Mouse (Mus musculus): Measurements from ENCODE around the gene Nrm. TPM values are rescaled to one million over a fixed set of nuclear protein-coding genes. Genes with fewer than 3 reads are reported as not detected.

Gene Nrm
- 13.5 TPM for polyA plus RNA-seq (2021)

DNA sequence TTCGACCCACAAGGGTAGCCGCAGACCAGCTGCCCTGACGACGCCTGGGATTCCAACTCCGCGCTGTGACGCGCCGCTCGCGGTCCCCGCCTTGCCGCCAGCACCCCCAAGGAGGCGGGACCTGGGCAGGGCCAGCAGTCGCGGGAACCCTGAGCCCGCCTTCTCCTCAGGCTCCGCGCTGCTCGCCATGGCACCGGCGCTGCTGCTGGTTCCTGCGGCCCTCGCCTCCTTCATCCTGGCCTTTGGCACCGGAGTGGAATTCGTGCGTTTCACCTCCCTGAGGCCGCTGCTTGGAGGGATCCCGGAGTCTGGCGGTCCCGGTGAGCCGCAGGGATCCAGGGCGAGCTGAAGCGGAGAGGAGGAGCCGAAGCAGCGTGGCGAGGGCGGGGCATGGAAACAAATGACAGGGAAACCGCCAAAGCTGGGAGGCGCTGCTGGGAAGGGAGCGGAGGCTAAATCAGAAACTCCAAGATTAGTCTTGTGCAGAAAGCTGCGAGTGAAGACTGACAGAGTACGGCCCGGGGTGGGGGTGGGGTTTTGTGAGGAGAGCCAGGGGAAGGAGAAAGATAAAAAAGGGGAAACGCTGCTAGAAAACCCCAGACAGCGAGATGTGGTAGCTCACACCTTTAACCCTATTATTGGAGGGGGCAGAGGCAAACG is at the start of gene Nrm:
TSS of gene Nrm (plus strand) at position 121 of the 660 bp plus-strand sequence.
- CTCF ChIA-PET, result interaction anchor here (1.6 to 4.5 kb wide), 3 partner anchors 10 to 16 kb away, joined by 6 to 29 read pairs (median 7); no protein-coding TSS in a partner anchor
- POLR2A ChIA-PET, result interaction anchor here (0.6 to 1.5 kb wide), 6 partner anchors 8 to 238 kb away, joined by 3 to 7 read pairs (median 4); no protein-coding TSS in a partner anchor
- H3K27me3 ChIP-seq, result no peaks in the 10 kb centered on the region
- ATAC-seq, result peak; percentile 91
- DNase-seq (ENCODE audit: low read depth, low spot score), result no peak
- no peak for TF ChIP-seq CTCF (IDR thresholded peaks at IDR 0.05)
- in situ Hi-C loops (cut with MboI; ENCODE audit: low pct_unique_long_range_greater_than_20kb), result no loop called here

DNA sequence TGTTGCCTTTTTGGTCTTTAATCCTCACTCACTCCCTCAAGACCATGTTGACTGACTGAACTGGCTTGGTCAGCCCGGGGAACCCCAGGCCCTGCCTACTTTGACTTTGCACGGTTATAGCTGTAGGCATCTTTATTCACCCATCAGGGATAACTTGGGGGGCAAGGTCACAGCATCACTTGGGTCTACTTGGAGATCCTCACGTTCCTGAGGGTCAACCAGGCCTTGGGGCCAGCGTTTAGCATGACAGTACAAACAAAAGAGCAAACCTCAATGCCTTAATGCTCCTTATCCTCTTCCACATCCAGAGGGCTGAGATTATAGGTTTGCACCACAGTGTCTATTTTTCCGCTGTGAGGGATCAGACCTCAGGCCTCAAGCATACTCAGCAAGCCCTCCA is 48.8 kb upstream of the Nrm start:
- CTCF ChIA-PET, result interaction anchor here (1.1 to 3.1 kb wide), 7 partner anchors 8 to 86 kb away, joined by 3 to 13 read pairs (median 4); partner anchors contain the start of gene Flot1
- ATAC-seq, result no peak

DNA sequence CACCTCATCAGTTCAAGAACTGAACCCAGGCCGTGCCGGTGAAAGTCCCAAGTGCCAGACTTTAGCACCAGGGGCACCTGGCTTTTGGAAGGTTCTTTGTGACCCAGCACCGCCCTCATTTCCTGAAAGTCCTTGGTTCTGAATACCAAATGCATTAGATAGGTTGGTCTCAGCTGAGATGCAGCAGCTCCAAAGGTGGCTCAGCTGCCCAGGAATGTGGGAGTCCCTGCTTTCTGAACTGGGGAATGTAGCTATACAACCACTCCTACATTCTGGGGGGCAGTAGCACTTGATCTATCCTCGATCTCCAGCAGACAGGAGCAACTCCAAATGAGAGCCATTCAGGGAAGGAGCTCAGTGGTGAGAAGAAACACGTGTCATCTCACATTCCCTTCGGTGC is 48.4 kb upstream of the Nrm start:
- ChIA-PET CTCF (interaction anchor here (0.8 to 3.1 kb wide), 9 partner anchors 8 to 87 kb away, joined by 3 to 13 read pairs (median 4); partner anchors contain the start of genes Flot1 and Ier3), POLR2A (interaction anchor here (0.9 to 2.9 kb wide), 5 partner anchors 8 to 42 kb away, joined by 3 to 31 read pairs (median 6); partner anchors contain the start of genes Flot1 and Ier3)
- no peak for DNase-seq (ENCODE audit: low read depth, low spot score)
- H3K27me3 ChIP-seq, result no peaks in the 10 kb centered on the region
- peak; percentile 73 for ATAC-seq
- no peak for TF ChIP-seq CTCF (IDR thresholded peaks at IDR 0.05)
- in situ Hi-C loops (cut with MboI; ENCODE audit: low pct_unique_long_range_greater_than_20kb), result loop anchor here (5.0 kb wide), 1 partner anchor 35 kb away; no protein-coding TSS in a partner anchor

More for the DNA sequence above, 48.8 kb upstream of the Nrm start:
- H3K27me3 ChIP-seq, result no peaks in the 10 kb centered on the region
- in situ Hi-C loops (cut with MboI; ENCODE audit: low pct_unique_long_range_greater_than_20kb), result loop anchor here (5.0 kb wide), 1 partner anchor 35 kb away; no protein-coding TSS in a partner anchor
- DNase-seq (ENCODE audit: low read depth, low spot score), result no peak
- POLR2A ChIA-PET, result interaction anchor here (1.2 to 2.9 kb wide), 5 partner anchors 8 to 41 kb away, joined by 3 to 31 read pairs (median 6); partner anchors contain the start of genes Flot1 and Ier3
- TF ChIP-seq CTCF (IDR thresholded peaks at IDR 0.05), result no peak

DNA sequence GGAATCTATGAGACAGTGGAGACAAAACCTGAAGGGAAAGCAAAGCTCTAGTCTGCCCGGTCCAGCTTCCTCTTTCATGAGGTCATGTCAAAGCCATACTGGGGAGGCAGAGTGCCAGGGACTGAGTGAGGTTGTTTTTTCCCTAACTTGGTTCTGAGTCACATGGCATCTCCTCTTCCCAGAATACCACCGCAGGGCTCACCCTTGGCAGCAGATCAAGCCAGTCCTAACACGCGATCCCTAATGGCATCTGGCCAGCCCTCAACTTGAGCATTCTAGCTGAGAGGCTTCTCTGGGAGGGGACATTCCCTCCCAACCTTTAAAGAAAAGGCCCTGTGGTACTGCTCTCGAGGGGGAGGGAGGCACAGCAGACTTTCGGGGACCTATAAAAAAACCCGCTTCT is 47.9 kb upstream of the Nrm start:
- in situ Hi-C loops (cut with MboI; ENCODE audit: low pct_unique_long_range_greater_than_20kb), result loop anchor here (5.0 kb wide), 1 partner anchor 36 kb away; no protein-coding TSS in a partner anchor
- peak; percentile 83 for ATAC-seq
- ChIA-PET POLR2A (interaction anchor here (0.9 to 2.9 kb wide), 5 partner anchors 9 to 42 kb away, joined by 3 to 31 read pairs (median 6); partner anchors contain the start of genes Flot1 and Ier3), CTCF (interaction anchor here (0.8 to 3.1 kb wide), 9 partner anchors 8 to 87 kb away, joined by 3 to 13 read pairs (median 4); partner anchors contain the start of genes Flot1 and Ier3)
- TF ChIP-seq CTCF (IDR thresholded peaks at IDR 0.05), result no peak
- peak; percentile 100 for DNase-seq (ENCODE audit: low read depth, low spot score)
- no peaks in the 10 kb centered on the region for H3K27me3 ChIP-seq

DNA sequence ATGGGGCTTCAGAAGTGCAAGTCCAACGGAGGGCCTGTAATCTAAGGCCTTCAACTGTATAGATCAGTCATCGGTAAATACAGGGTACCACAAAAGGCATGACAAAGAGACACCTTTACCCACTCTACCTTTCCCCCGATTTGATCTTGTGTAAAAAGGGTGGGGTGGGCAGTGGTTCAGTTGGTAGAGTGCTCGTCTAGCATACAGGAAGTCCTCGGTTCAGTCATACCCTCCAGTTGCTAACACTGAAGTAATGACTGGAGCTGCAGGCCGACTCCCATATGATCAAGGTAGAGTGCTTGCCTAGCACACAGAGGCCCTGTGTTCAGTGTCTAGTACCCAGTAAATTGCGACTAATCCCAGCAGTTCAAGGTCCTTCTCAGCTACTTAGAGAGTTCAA is 47.5 kb upstream of the Nrm start:
- ChIA-PET CTCF (interaction anchor here (1.0 to 3.1 kb wide), 6 partner anchors 9 to 77 kb away, joined by 3 to 13 read pairs (median 4); partner anchors contain the start of gene Flot1), POLR2A (interaction anchor here (0.9 to 2.9 kb wide), 5 partner anchors 9 to 43 kb away, joined by 3 to 31 read pairs (median 6); partner anchors contain the start of genes Flot1 and Ier3)
- TF ChIP-seq CTCF (IDR thresholded peaks at IDR 0.05), result no peak
- in situ Hi-C loops (cut with MboI; ENCODE audit: low pct_unique_long_range_greater_than_20kb), result loop anchor here (5.0 kb wide), 1 partner anchor 36 kb away; no protein-coding TSS in a partner anchor
- ATAC-seq (peak; percentile 12), DNase-seq (ENCODE audit: low read depth, low spot score) (no peak)
- H3K27me3 ChIP-seq, result no peaks in the 10 kb centered on the region

DNA sequence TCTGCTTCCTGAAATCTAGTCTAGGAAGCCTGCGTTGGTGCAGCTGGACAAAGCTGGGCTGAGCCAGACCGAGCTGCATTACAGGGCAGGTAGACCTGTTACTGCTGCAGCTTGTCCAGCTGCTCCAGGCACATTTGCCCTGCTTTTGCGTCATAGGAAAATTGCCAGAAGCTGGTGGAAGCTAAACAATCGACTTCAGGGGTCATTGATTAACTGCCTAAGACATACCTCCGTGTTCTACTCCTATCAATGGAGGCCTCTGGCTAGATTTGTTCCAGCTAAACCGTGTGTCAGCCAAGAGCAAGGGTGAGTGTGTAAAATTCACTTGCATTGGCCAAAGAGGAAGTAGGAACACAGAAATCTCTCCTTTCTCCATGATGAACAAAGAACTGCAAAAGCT is 46.4 kb upstream of the Nrm start:
- ATAC-seq (no peak), DNase-seq (ENCODE audit: low read depth, low spot score) (no peak)
- no peaks in the 10 kb centered on the region for H3K27me3 ChIP-seq
- in situ Hi-C loops (cut with MboI; ENCODE audit: low pct_unique_long_range_greater_than_20kb), result loop anchor here (5.0 kb wide), 1 partner anchor 37 kb away; no protein-coding TSS in a partner anchor
- ChIA-PET CTCF (interaction anchor here (3.1 to 3.5 kb wide), 2 partner anchors 38 to 75 kb away, joined by 13 to 14 read pairs; no protein-coding TSS in a partner anchor), POLR2A (interaction anchor here (0.8 to 2.9 kb wide), 3 partner anchors 8 to 56 kb away, joined by 3 to 31 read pairs (median 3); partner anchors contain the start of genes Flot1 and Ier3)
- TF ChIP-seq CTCF (IDR thresholded peaks at IDR 0.05), result no peak

DNA sequence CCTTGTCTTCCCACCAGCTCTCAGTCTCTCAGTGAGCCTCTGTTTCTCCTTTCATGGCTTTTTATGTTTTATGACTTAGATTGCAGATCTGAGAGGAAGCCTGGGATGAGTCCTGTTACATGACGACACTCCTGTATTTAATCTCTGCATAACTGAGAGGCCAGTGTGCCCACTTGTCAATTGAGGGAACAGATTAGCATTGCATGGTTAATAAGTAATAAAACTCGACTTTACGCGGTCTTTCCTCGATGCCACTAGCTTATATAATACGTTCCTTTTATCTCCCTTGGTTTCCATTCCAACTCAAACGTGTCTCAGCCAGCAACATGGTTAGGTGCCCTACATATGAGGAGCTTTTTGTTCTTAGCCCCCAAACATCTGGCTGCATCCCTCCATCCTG is 45.3 kb upstream of the Nrm start:
- in situ Hi-C loops (cut with MboI; ENCODE audit: low pct_unique_long_range_greater_than_20kb), result no loop called here
- H3K27me3 ChIP-seq, result no peaks in the 10 kb centered on the region
- ChIA-PET CTCF (interaction anchor here (0.7 to 3.5 kb wide), 4 partner anchors 13 to 77 kb away, joined by 3 to 14 read pairs (median 3); no protein-coding TSS in a partner anchor), POLR2A (interaction anchor here (0.9 kb wide), 1 partner anchor 22 kb away, joined by 3 read pairs; no protein-coding TSS in a partner anchor)
- DNase-seq (ENCODE audit: low read depth, low spot score) (no peak), ATAC-seq (no peak)
- no peak for TF ChIP-seq CTCF (IDR thresholded peaks at IDR 0.05)

DNA sequence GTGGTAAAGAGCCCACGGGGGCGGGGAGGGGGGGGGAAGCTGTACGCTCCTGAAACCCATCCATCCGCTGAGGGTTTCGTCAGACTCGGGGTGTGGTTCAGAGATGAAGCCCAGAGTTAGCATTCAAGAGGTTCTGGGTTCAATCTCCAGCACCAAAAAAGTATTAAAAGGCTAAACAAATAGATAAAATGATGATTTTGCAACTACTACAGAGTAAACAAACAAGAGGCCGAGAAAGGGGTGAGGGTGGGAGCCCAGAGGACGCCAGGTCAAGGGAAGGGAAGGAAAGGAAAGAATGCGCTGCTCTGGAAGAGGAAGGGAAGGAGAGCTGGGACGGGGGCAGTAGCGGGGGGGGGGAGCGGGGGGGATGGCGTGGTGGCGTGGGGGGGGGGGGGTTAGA is 44.4 kb upstream of the Nrm start:
- TF ChIP-seq CTCF (IDR thresholded peaks at IDR 0.05), result no peak
- CTCF ChIA-PET, result interaction anchor here (3.5 kb wide), 1 partner anchor 77 kb away, joined by 14 read pairs; no protein-coding TSS in a partner anchor
- no peak for ATAC-seq
- H3K27me3 ChIP-seq, result no peaks in the 10 kb centered on the region
- POLR2A ChIA-PET, result no interaction called here
- in situ Hi-C loops (cut with MboI; ENCODE audit: low pct_unique_long_range_greater_than_20kb), result no loop called here
- no peak for DNase-seq (ENCODE audit: low read depth, low spot score)

DNA sequence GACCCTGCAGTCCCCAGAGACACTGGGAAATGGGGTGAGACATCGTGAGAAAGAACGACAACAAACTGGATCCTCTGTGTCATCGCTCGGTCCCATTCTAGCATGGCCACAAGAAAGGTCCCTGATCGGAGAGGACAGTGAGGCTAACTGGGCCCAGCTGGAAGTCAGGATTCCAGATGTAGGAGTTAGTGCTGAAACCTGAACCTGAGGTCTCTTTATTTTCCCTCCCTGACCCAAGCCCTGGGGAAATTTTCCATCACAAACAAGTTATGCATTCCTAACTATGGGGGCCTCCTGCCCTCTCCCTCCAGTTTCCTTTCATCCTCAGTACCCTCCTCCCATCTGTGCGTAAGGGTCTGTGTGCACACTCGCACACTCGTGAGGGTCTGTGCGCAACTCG is 43.9 kb upstream of the Nrm start:
- TF ChIP-seq CTCF (IDR thresholded peaks at IDR 0.05), result no peak
- in situ Hi-C loops (cut with MboI; ENCODE audit: low pct_unique_long_range_greater_than_20kb), result no loop called here
- ChIA-PET POLR2A (no interaction called here), CTCF (interaction anchor here (1.2 to 3.5 kb wide), 2 partner anchors 16 to 78 kb away, joined by 4 to 14 read pairs; no protein-coding TSS in a partner anchor)
- no peak for ATAC-seq
- no peak for DNase-seq (ENCODE audit: low read depth, low spot score)
- H3K27me3 ChIP-seq, result no peaks in the 10 kb centered on the region

DNA sequence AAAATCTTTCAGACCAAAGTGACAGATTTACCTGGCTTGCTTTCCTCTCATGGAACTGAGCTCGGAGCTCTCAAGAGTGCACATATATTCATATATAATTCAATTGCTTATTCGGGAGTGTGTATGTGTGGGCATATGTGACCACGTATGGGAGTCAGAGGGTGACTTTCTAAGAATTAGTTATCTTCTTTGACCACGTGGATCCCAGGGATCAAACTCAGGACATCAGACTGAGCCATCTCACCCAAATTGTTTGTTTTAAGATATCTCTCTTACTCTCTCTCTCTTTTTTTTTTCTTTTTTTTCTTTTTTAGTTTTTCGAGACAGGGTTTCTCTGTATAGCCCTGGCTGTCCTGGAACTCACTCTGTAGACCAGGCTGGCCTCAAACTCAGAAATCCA is 41.0 kb upstream of the Nrm start:
- ChIA-PET POLR2A (no interaction called here), CTCF (interaction anchor here (2.4 kb wide), 1 partner anchor 83 kb away, joined by 13 read pairs; no protein-coding TSS in a partner anchor)
- no peaks in the 10 kb centered on the region for H3K27me3 ChIP-seq
- DNase-seq (ENCODE audit: low read depth, low spot score) (no peak), ATAC-seq (no peak)
- in situ Hi-C loops (cut with MboI; ENCODE audit: low pct_unique_long_range_greater_than_20kb), result loop anchor here (10.0 kb wide), 1 partner anchor 235 kb away; no protein-coding TSS in a partner anchor
- no peak for TF ChIP-seq CTCF (IDR thresholded peaks at IDR 0.05)

Data from Patski (cell line).